Mouse (Mus musculus) layer of hippocampus, adult 2 months (tissue): Measurements from ENCODE around the gene Ldah. TPM values are rescaled to one million over a fixed set of nuclear protein-coding genes. Genes with fewer than 3 reads are reported as not detected.

Experiments used
- DNase-seq, 2 experiments: peaks; one replicate each; pipeline ENCODE4 v3.0.0; 2022; ENCODE audit warnings: low spot score in 2 of 2
- H3K27ac ChIP-seq: fragments of 200-600 bp; 2 replicates; pipeline ENCODE4 v1.8.1; 2022
- H3K4me3 ChIP-seq: fragments of 200-600 bp; 2 replicates; pipeline ENCODE4 v1.8.1; 2022; ENCODE audit warnings: mild to moderate bottlenecking
- CTCF ChIP-seq: fragments of 200-600 bp; conservative IDR thresholded peaks from 2 replicates; pipeline ENCODE4 v1.8.1; 2022; ENCODE audit warnings: antibody characterized with exemption, mild to moderate bottlenecking, moderate library complexity
- total RNA-seq, 2 experiments: library from RNA; stranded (reverse); gene quantifications; 2 replicates each; pipeline ENCODE4 v1.2.3; 2021

Ldah gene
- total RNA-seq, 2 experiments from 2014 or later = 41.5 to 45.7 TPM

GRCm38 (mm10) chr12:8232679-8233078 lies 24.8 kb downstream of the Ldah start:
- TF ChIP-seq CTCF = peak; percentile 84
- peak in 1 of 2 experiments; percentile 29 for DNase-seq
- no peak overlapping the region for H3K4me3 ChIP-seq
- no peak overlapping the region for H3K27ac ChIP-seq

DNA sequence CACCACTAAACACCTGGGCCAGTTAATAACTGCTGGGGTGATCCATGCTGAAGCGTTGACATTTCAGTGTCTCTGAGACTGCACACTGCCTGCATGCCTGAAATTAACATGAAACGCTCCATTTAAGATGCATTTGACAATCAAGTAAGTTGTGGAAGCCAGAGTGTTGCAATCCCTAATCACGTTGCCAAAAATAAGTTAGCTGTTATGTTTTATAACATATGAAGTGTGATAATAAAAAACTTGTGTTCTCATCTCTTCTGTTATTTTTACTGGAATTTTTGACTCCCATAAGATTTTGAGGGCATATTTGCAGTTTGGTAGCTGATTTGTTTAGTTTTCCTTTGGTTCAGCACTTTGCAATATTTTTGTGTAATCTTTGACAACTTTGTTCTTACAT lies 34.3 kb downstream of the Ldah start:
- Histone ChIP-seq H3K4me3 (no peak overlapping the region), H3K27ac (no peak overlapping the region)
- TF ChIP-seq CTCF = no peak
- DNase-seq = no peak

DNA sequence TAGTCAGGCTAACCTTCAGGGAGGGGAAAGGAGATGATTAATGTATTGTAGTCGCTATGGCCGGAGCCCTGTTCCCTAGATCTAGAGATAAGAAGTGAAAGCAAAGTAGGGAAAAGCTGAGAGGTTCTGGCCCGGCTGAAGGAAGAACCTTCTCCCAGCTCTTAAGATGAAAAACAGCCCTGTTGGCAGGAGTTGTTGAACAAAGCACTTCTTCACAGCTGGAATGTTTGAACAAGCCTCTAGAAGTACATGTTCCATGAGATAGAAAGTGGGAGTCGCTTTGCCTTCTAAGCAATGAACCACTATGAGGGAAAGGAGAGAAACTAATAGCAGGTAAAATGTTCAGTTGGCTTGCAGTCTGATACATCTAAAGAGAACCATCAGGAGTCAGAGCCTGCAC lies 36.8 kb downstream of the Ldah start:
- no peak for DNase-seq
- Histone ChIP-seq H3K27ac (no peak overlapping the region), H3K4me3 (no peak overlapping the region)
- no peak for TF ChIP-seq CTCF

- Histone ChIP-seq H3K4me3 (no peak overlapping the region), H3K27ac (no peak overlapping the region)
- no peak for TF ChIP-seq CTCF
- no peak for DNase-seq
These were observed 52.4 kb downstream of the Ldah start for GRCm38 (mm10) chr12:8260297-8260696.

DNA sequence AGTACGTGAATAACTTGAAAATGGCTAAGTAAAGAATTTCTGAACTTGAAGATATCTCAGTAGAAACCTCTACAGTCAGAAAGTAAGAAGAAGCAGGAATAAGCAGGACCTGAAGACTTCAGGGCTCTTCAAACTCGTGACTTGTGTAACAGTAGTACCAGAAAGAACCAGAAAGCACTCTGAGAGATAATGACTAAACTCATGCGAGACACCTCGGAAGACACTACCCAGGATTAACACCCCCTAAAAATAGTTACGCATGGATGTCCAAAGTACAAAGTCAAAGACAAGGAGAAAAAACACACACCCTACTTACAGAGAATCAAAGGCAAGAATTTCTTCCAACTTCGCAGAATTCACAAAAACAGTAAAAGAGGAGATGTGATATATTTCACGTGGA lies 58.4 kb downstream of the Ldah start:
- H3K4me3 ChIP-seq = no peak overlapping the region
- DNase-seq = no peak
- no peak overlapping the region for H3K27ac ChIP-seq
- TF ChIP-seq CTCF = no peak

DNA sequence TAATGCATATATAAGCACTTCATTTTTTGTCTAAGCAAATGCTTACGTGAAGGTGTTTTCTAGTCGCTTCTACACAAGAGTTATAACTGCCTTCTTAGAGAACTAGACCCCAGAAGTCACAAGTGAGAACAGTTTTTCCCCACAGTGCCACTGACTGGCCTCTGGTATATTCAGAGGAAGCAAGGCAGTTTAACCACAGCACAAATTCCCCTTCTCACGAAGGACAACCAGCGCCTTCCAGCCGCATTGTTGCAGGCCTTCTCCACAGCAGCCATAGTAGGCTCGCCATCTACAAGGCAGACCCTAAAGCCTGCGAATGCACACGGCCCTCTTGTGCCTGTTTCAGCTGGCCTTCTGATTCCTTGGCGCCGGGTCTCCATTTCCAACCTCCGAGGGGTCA lies 61.7 kb downstream of the Ldah start:
- no peak overlapping the region for H3K27ac ChIP-seq
- DNase-seq = no peak
- no peak for TF ChIP-seq CTCF
- no peak overlapping the region for H3K4me3 ChIP-seq

DNA sequence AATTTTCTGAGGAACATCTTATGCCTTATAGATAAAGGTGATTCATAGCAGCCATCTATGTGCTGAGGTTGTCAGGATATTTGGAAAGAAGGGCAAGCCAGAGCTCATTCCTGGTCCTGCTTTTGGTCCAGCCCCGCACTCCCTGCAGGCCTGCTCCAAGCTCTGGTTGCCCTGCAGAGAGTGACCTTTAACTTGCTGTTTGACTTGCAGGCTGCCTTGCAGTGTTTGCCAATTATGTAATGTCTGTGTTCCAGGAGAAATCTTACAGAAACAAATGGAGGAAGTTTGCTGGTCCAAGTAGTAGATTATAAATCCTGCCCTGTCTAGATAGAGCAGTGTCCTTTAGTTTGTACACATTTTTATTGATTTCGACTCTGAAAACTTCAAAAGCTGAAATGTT lies 63.5 kb downstream of the Ldah start:
- no peak for TF ChIP-seq CTCF
- DNase-seq = no peak

GRCm38 (mm10) chr12:8273471-8274171 lies 65.7 kb downstream of the Ldah start:
- Histone ChIP-seq H3K4me3 (no peak overlapping the region), H3K27ac (no peak overlapping the region)
- DNase-seq = no peak
- TF ChIP-seq CTCF = no peak

More for the DNA sequence above, 63.5 kb downstream of the Ldah start:
- no peak overlapping the region for H3K27ac ChIP-seq
- H3K4me3 ChIP-seq = no peak overlapping the region

GRCm38 (mm10) chr12:8275424-8275823 lies 67.5 kb downstream of the Ldah start:
- Histone ChIP-seq H3K27ac (no peak overlapping the region), H3K4me3 (no peak overlapping the region)
- DNase-seq = no peak
- TF ChIP-seq CTCF = no peak

DNA sequence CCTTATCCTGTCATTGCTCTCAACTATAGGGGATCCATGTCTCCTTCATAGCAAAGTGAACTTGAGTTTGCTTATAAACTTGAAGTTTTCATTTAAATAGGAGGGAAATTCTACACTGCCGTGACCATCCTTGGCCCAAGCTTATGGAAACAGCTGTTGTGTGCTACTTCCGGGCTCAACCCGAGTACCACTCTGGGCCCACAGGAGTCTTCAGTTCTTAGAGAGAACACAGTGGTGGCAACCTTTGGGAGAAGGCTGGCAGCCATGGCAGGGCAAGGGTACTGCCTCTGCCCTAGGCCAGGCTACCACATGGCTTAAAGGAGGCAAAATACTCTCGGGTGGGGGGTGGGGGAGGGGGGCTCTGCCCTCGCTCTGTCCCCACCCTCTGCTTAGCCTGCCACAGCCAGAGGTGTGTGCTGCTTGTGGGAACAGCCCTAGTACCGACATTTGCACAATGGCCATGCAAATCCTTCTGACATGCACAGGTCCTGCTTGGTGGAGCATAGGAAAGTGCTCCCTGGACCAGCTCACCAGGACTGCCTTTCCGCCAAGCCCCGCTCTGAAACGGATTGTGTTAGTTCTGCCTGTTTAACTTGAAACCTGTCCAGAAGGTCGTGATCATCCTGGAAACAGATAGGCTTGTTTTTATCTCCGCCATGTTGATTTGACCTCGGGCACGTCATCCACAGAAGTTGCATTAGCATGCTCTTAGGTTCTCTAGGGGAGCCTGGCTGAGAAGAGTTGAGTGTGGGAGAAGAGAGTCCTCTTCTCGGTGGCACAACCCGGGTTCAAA lies 73.5 kb downstream of the Ldah start:
- DNase-seq = no peak
- Histone ChIP-seq H3K4me3 (no peak overlapping the region), H3K27ac (no peak overlapping the region)
- TF ChIP-seq CTCF = no peak

DNA sequence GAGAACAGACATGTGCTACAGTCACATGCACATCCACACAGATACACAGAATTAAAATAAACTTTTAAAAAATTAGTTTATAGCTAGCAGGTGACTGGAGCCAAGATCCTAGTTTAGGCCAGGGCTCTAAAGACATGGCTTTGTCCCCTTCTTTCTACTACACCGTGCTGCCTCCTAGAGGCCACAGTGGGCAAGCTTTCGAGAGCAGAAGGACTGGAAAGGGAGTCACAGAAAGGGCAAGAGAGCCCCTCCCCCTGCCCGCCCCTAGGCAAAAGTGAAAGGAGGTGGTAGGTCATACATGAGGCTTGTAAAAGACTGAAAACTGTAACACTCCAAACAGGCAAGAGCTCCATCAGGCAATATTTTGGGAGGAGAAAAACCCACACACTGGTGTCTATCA lies 80.1 kb downstream of the Ldah start:
- H3K27ac ChIP-seq = no peak overlapping the region

GRCm38 (mm10) chr12:8289099-8289498 lies 81.2 kb downstream of the Ldah start:
- no peak overlapping the region for H3K27ac ChIP-seq
- no peak overlapping the region for H3K4me3 ChIP-seq
- DNase-seq = no peak
- no peak for TF ChIP-seq CTCF

More for the DNA sequence above, 80.1 kb downstream of the Ldah start:
- DNase-seq = no peak
- TF ChIP-seq CTCF = peak; percentile 33
- H3K4me3 ChIP-seq = no peak overlapping the region

GRCm38 (mm10) chr12:8289499-8289898 lies 81.6 kb downstream of the Ldah start:
- no peak overlapping the region for H3K27ac ChIP-seq
- no peak for DNase-seq
- no peak for TF ChIP-seq CTCF
- H3K4me3 ChIP-seq = no peak overlapping the region
